Mouse (Mus musculus) MEL (cell line): Measurements from ENCODE around the gene Fam57a. TPM values are rescaled to one million over a fixed set of nuclear protein-coding genes. Genes with fewer than 3 reads are reported as not detected.
A peak's percentile ranks its signal among the peaks of the same experiment; 100 is the strongest.

ENCODE experiments used
- DNase-seq: peaks from one replicate; pipeline ENCODE4 v3.0.0; 2011; ENCODE audit warnings: low read depth, low spot score
- H3K27ac ChIP-seq: 2 replicates; pipeline ENCODE4 v1.5.1; 2012; ENCODE audit warnings: low read depth, mild to moderate bottlenecking, control low read depth, low read length, moderate library complexity; ENCODE audit not compliant: control insufficient read depth
- H3K27me3 ChIP-seq, 2 experiments: fragments of 150-350 bp in 1 of 2; sonication (generic) in 1 of 2; 2 replicates each; pipeline ENCODE4 v1.6.1; 2012; ENCODE audit warnings: low read length in 2 of 2, mild to moderate bottlenecking in 2 of 2, improper control_type of control experiment in 1 of 2, moderate library complexity in 1 of 2; ENCODE audit not compliant: insufficient read depth in 2 of 2, control insufficient read depth in 1 of 2
- H3K36me3 ChIP-seq, 2 experiments: 2 replicates each; pipeline ENCODE4 v1.6.1; 2012 to 2014; ENCODE audit warnings: low read length in 2 of 2, improper control_type of control experiment in 1 of 2, inconsistent platforms in 1 of 2, mild to moderate bottlenecking in 1 of 2; ENCODE audit not compliant: insufficient read depth in 2 of 2, control insufficient read depth in 1 of 2
- H3K4me1 ChIP-seq, 2 experiments: fragments of 150-350 bp in 1 of 2; sonication (generic) in 1 of 2; 2 replicates each; pipeline ENCODE4 v1.6.1; 2012; ENCODE audit warnings: low read length in 2 of 2, improper control_type of control experiment in 1 of 2, mild to moderate bottlenecking in 1 of 2; ENCODE audit not compliant: insufficient read depth in 2 of 2, control insufficient read depth in 1 of 2
- H3K4me3 ChIP-seq, 2 experiments: fragments of 150-350 bp in 1 of 2; sonication (generic) in 1 of 2; 2 replicates each; pipeline ENCODE4 v1.5.1; 2012; ENCODE audit warnings: low read depth in 2 of 2, low read length in 2 of 2, mild to moderate bottlenecking in 2 of 2, moderate library complexity in 2 of 2, control low read depth in 1 of 2, improper control_type of control experiment in 1 of 2; ENCODE audit not compliant: control insufficient read depth in 1 of 2, insufficient read depth in 1 of 2
- H3K79me2 ChIP-seq: 2 replicates; pipeline ENCODE4 v1.6.1; 2012; ENCODE audit warnings: mild to moderate bottlenecking, low read length, moderate library complexity; ENCODE audit not compliant: control insufficient read depth, poor library complexity, insufficient read depth
- H3K9ac ChIP-seq: 2 replicates; pipeline ENCODE4 v1.6.1; 2012; ENCODE audit warnings: low read depth, mild to moderate bottlenecking, control low read depth, low read length, moderate library complexity; ENCODE audit not compliant: control insufficient read depth, poor library complexity, severe bottlenecking
- H3K9me3 ChIP-seq: fragments of 150-350 bp; sonication (generic); replicated peaks from 2 replicates; pipeline ENCODE4 v1.6.1; 2012; ENCODE audit warnings: mild to moderate bottlenecking, low read length, improper control_type of control experiment, moderate library complexity; ENCODE audit not compliant: insufficient read depth
- CTCF ChIP-seq, 3 experiments: IDR thresholded peaks in 2 of 3; conservative IDR thresholded peaks in 1 of 3; 2 replicates each; pipeline ENCODE4 v1.5.1; 2011 to 2012; ENCODE audit warnings: low read length in 3 of 3, low read depth in 2 of 3, mild to moderate bottlenecking in 2 of 3, improper control_type of control experiment in 1 of 3, inconsistent platforms in 1 of 3, mixed read lengths in 1 of 3, moderate library complexity in 1 of 3; ENCODE audit not compliant: control insufficient read depth in 1 of 3, insufficient read depth in 1 of 3, poor library complexity in 1 of 3, severe bottlenecking in 1 of 3
- E2F4 ChIP-seq: IDR thresholded peaks from 2 replicates; pipeline ENCODE4 v1.6.1; 2011; ENCODE audit warnings: low read depth, low read length, improper control_type of control experiment, borderline replicate concordance
- ELF1 ChIP-seq: IDR thresholded peaks from 2 replicates; pipeline ENCODE4 v1.6.1; 2014; ENCODE audit warnings: low read depth, mild to moderate bottlenecking, inconsistent platforms, low read length, improper control_type of control experiment, moderate library complexity
- EP300 ChIP-seq, 2 experiments: IDR thresholded peaks; 2 replicates each; pipeline ENCODE4 v1.6.1; 2011; ENCODE audit warnings: improper control_type of control experiment in 2 of 2, low read length in 2 of 2, low read depth in 1 of 2, mild to moderate bottlenecking in 1 of 2
- ETS1 ChIP-seq: IDR thresholded peaks from 2 replicates; pipeline ENCODE4 v1.6.1; 2012; ENCODE audit warnings: low read depth, mild to moderate bottlenecking, inconsistent platforms, low read length, improper control_type of control experiment, moderate library complexity
- GATA1 ChIP-seq: IDR thresholded peaks from 2 replicates; pipeline ENCODE4 v1.6.1; 2011; ENCODE audit warnings: low read depth, low read length, improper control_type of control experiment
- JUND ChIP-seq: IDR thresholded peaks from 2 replicates; pipeline ENCODE4 v1.6.1; 2011; ENCODE audit warnings: low read depth, mild to moderate bottlenecking, improper control_type of control experiment, low read length
- KAT2A ChIP-seq: conservative IDR thresholded peaks from 2 replicates; pipeline ENCODE4 v1.6.1; 2012; ENCODE audit warnings: low read depth, low read length, improper control_type of control experiment, inconsistent platforms
- MAX ChIP-seq: IDR thresholded peaks from 2 replicates; pipeline ENCODE4 v1.6.1; 2011; ENCODE audit warnings: low read length, improper control_type of control experiment
- MXI1 ChIP-seq: IDR thresholded peaks from 2 replicates; pipeline ENCODE4 v1.6.1; 2011; ENCODE audit warnings: mild to moderate bottlenecking, low read depth, low read length, improper control_type of control experiment
- MYC ChIP-seq: IDR thresholded peaks from 2 replicates; pipeline ENCODE4 v1.6.1; 2011; ENCODE audit warnings: low read depth, mild to moderate bottlenecking, low read length, improper control_type of control experiment, moderate library complexity
- NRF1 ChIP-seq: IDR thresholded peaks from 2 replicates; pipeline ENCODE4 v1.6.1; 2014; ENCODE audit warnings: low read depth, mild to moderate bottlenecking, inconsistent platforms, low read length, improper control_type of control experiment, moderate library complexity; ENCODE audit not compliant: poor library complexity, insufficient read depth, severe bottlenecking
- POLR2A ChIP-seq, 2 experiments: IDR thresholded peaks; 2 replicates each; pipeline ENCODE4 v1.6.1; 2011 to 2012; ENCODE audit warnings: low read length in 2 of 2, mild to moderate bottlenecking in 2 of 2, control low read depth in 1 of 2, improper control_type of control experiment in 1 of 2, low read depth in 1 of 2, moderate library complexity in 1 of 2; ENCODE audit not compliant: control insufficient read depth in 1 of 2, insufficient read depth in 1 of 2, poor library complexity in 1 of 2
- POLR2AphosphoS2 ChIP-seq: IDR thresholded peaks from 2 replicates; pipeline ENCODE4 v1.6.1; 2011; ENCODE audit warnings: low read length, improper control_type of control experiment
- POLR2AphosphoS5 ChIP-seq: IDR thresholded peaks from 2 replicates; pipeline ENCODE4 v1.6.1; 2012; ENCODE audit warnings: low read depth, borderline replicate concordance, mild to moderate bottlenecking, inconsistent platforms, low read length, moderate library complexity, mixed read lengths
- RAD21 ChIP-seq: IDR thresholded peaks from 2 replicates; pipeline ENCODE4 v1.6.1; 2011; ENCODE audit warnings: mild to moderate bottlenecking, low read depth, low read length, improper control_type of control experiment
- SMC3 ChIP-seq: IDR thresholded peaks from 2 replicates; pipeline ENCODE4 v1.6.1; 2011; ENCODE audit warnings: low read depth, low read length, improper control_type of control experiment
- TAL1 ChIP-seq: IDR thresholded peaks from 2 replicates; pipeline ENCODE4 v1.6.1; 2012; ENCODE audit warnings: mild to moderate bottlenecking, inconsistent platforms, low read length, moderate library complexity, mixed read lengths
- TBP ChIP-seq: IDR thresholded peaks from 2 replicates; pipeline ENCODE4 v1.8.0; 2011; ENCODE audit warnings: low read depth, low read length, improper control_type of control experiment
- UBTF ChIP-seq: IDR thresholded peaks from 2 replicates; pipeline ENCODE4 v1.6.1; 2012; ENCODE audit warnings: low read depth, mild to moderate bottlenecking, inconsistent platforms, low read length, improper control_type of control experiment, moderate library complexity, borderline replicate concordance; ENCODE audit not compliant: insufficient read depth
- ZC3H11A ChIP-seq: IDR thresholded peaks from 2 replicates; pipeline ENCODE4 v1.6.1; 2012; ENCODE audit warnings: low read depth, mild to moderate bottlenecking, inconsistent platforms, low read length, improper control_type of control experiment
- ZKSCAN1 ChIP-seq: IDR thresholded peaks from 2 replicates; pipeline ENCODE4 v1.6.1; 2012; ENCODE audit warnings: low read depth, mild to moderate bottlenecking, inconsistent platforms, low read length, improper control_type of control experiment, moderate library complexity
- ZMIZ1 ChIP-seq: IDR thresholded peaks from 2 replicates; pipeline ENCODE4 v1.6.1; 2012; ENCODE audit warnings: low read depth, mild to moderate bottlenecking, inconsistent platforms, low read length, improper control_type of control experiment, moderate library complexity
- polyA plus RNA-seq, 2 experiments: library from polyadenylated mRNA; stranded (reverse) in 1 of 2; unstranded in 1 of 2; fragments of >175 nt in 1 of 2; fragments of >200 nt in 1 of 2; gene quantifications; 2 replicates each; pipeline versions ENCODE4 v1.2.1 to v1.2.4; 2012; ENCODE audit warnings: low replicate concordance in 2 of 2, low read depth in 1 of 2; ENCODE audit not compliant: insufficient read length in 2 of 2, insufficient read depth in 1 of 2, missing spikeins in 1 of 2
- total RNA-seq: library from RNA; depleted of rRNA; stranded (reverse); fragments of 300-350 nt; gene quantifications from 2 replicates; pipeline ENCODE4 v1.2.3, GENCODE M21; 2012

Fam57a gene
- total and polyA plus RNA-seq, 3 experiments, result 8.5 to 8.8 TPM; not detected in 1

- TF ChIP-seq TAL1 (no peak), E2F4 (peak; percentile 80; the same call in 1 of the 2 replicates)
These were observed 37.9 kb downstream of the Fam57a start, which contains the start of the genes Dbil5 and Gemin4 (continued) for GRCm38 (mm10) chr11:76217390-76217800.

- Histone ChIP-seq H3K9me3 (no peaks in the 10 kb centered on the region), H3K27me3 (no peaks in the 10 kb centered on the region), H3K4me3 (no peak overlapping the region), H3K79me2 (no peaks in the 10 kb centered on the region), H3K27ac (no peak overlapping the region), H3K36me3 (peaks cover 0 to 3% of the 10 kb centered on the region in 2 experiments; a peak in 3 of 4 replicates), H3K4me1 (peaks cover 0 to 2% of the 10 kb centered on the region in 2 experiments; a peak in 2 of 4 replicates), H3K9ac (no peak overlapping the region)
- TF ChIP-seq CTCF (IDR thresholded peaks at IDR 0.05 in 2 of 3, conservative IDR thresholded peaks at IDR 0.05 in 1 of 3; ENCODE audit: control insufficient read depth in 1 of 3, insufficient read depth in 1 of 3, low read depth in 2 of 3, low read length in 3 of 3, poor library complexity in 1 of 3, severe bottlenecking in 1 of 3) (no peak), ZC3H11A (no peak), JUND (no peak), NRF1 (no peak), KAT2A (no peak), SMC3 (no peak), E2F4 (no peak), RAD21 (no peak), POLR2AphosphoS5 (no peak), POLR2AphosphoS2 (no peak), POLR2A (IDR thresholded peaks at IDR 0.05; ENCODE audit: control insufficient read depth in 1 of 2, insufficient read depth in 1 of 2, low read depth in 1 of 2, low read length in 2 of 2, poor library complexity in 1 of 2) (no peak), TBP (no peak), MAX (no peak)
- DNase-seq, result no peak
These were observed 45.2 kb downstream of the Fam57a start for GRCm38 (mm10) chr11:76224631-76225030.

GRCm38 (mm10) chr11:76225051-76225450 lies 45.6 kb downstream of the Fam57a start:
- H3K9ac ChIP-seq, result no peak overlapping the region
- H3K9me3 ChIP-seq, result no peaks in the 10 kb centered on the region
- no peak for DNase-seq
- H3K36me3 ChIP-seq, result peaks cover 0 to 3% of the 10 kb centered on the region in 2 experiments; a peak in 3 of 4 replicates
- no peak overlapping the region for H3K4me3 ChIP-seq
- no peaks in the 10 kb centered on the region for H3K27me3 ChIP-seq
- peaks cover 0 to 2% of the 10 kb centered on the region in 2 experiments; a peak in 2 of 4 replicates for H3K4me1 ChIP-seq
- TF ChIP-seq UBTF (no peak), CTCF (IDR thresholded peaks at IDR 0.05 in 2 of 3, conservative IDR thresholded peaks at IDR 0.05 in 1 of 3; ENCODE audit: control insufficient read depth in 1 of 3, insufficient read depth in 1 of 3, low read depth in 2 of 3, low read length in 3 of 3, poor library complexity in 1 of 3, severe bottlenecking in 1 of 3) (no peak), ZKSCAN1 (no peak), EP300 (IDR thresholded peaks at IDR 0.05; ENCODE audit: low read depth in 1 of 2, low read length in 2 of 2) (no peak), POLR2A (IDR thresholded peaks at IDR 0.05; ENCODE audit: control insufficient read depth in 1 of 2, insufficient read depth in 1 of 2, low read depth in 1 of 2, low read length in 2 of 2, poor library complexity in 1 of 2) (no peak), ETS1 (no peak), MXI1 (no peak), ZMIZ1 (no peak), NRF1 (no peak), TAL1 (no peak), ELF1 (no peak), GATA1 (no peak), MAX (no peak), MYC (no peak)
- H3K27ac ChIP-seq, result no peak overlapping the region
- no peaks in the 10 kb centered on the region for H3K79me2 ChIP-seq
